Mouse (Mus musculus): ENCODE results near the gene Unkl. TPM values are rescaled to one million over a fixed set of nuclear protein-coding genes. Genes with fewer than 3 reads are reported as not detected.

Unkl gene
- polyA plus RNA-seq, 1 experiment from 2014 or later = 1.9 TPM

GRCm38 (mm10) chr17:25184961-25185360 lies 3.2 kb upstream of the Unkl start:
- no peaks in the 10 kb centered on the region for H3K9me3 ChIP-seq (ENCODE audit: control insufficient read depth)
- H3K27me3 ChIP-seq (replicated peaks; ENCODE audit: control insufficient read depth, insufficient read depth, low read length) = no peaks in the 10 kb centered on the region
- peak overlapping the region; percentile 74 for H3K9ac ChIP-seq (ENCODE audit: low read depth, low read length)
- H3K4me1 ChIP-seq (replicated peaks; ENCODE audit: control insufficient read depth, insufficient read depth, low read length) = peaks cover 2% of the 10 kb centered on the region; the same call in 1 of the 2 replicates
- H3K4me2 ChIP-seq (replicated peaks; ENCODE audit: low read depth) = peak overlapping the region; percentile 95
- H3K27ac ChIP-seq (ENCODE audit: low read depth, low read length) = peak overlapping the region; percentile 71
- TF ChIP-seq CTCF (IDR thresholded peaks at IDR 0.05; ENCODE audit: low read depth) = no peak
- WGBS = 8% methylated on average over 17 of the region's 17 CpGs
- peak overlapping the region; percentile 89 for H3K4me3 ChIP-seq (ENCODE audit: low read depth, low read length)
- peak; percentile 17; the same call in 1 of the 2 replicates for ATAC-seq
- no peaks in the 10 kb centered on the region for H3K36me3 ChIP-seq (ENCODE audit: control insufficient read depth, insufficient read depth)

GRCm38 (mm10) chr17:25187784-25188149 lies 430 bp upstream of the Unkl start:
- peak overlapping the region; percentile 88 for H3K4me2 ChIP-seq (replicated peaks; ENCODE audit: low read depth)
- H3K27ac ChIP-seq (ENCODE audit: low read depth, low read length) = 0 out of 2 replicates have a peak overlapping the region, but pooled peaks have one; percentile 82
- peak overlapping the region; percentile 98 for H3K4me3 ChIP-seq (ENCODE audit: low read depth, low read length)
- peak overlapping the region; percentile 93 for H3K9ac ChIP-seq (ENCODE audit: low read depth, low read length)
- 8% methylated on average over 11 of the region's 11 CpGs for WGBS
- H3K36me3 ChIP-seq (ENCODE audit: control insufficient read depth, insufficient read depth) = peaks cover 18% of the 10 kb centered on the region; the same call in 1 of the 2 replicates
- no peaks in the 10 kb centered on the region for H3K27me3 ChIP-seq (replicated peaks; ENCODE audit: control insufficient read depth, insufficient read depth, low read length)
- no peaks in the 10 kb centered on the region for H3K9me3 ChIP-seq (ENCODE audit: control insufficient read depth)
- ATAC-seq = no peak
- H3K4me1 ChIP-seq (replicated peaks; ENCODE audit: control insufficient read depth, insufficient read depth, low read length) = peaks cover 2% of the 10 kb centered on the region; the same call in 1 of the 2 replicates
- no peak for TF ChIP-seq CTCF (IDR thresholded peaks at IDR 0.05; ENCODE audit: low read depth)

DNA sequence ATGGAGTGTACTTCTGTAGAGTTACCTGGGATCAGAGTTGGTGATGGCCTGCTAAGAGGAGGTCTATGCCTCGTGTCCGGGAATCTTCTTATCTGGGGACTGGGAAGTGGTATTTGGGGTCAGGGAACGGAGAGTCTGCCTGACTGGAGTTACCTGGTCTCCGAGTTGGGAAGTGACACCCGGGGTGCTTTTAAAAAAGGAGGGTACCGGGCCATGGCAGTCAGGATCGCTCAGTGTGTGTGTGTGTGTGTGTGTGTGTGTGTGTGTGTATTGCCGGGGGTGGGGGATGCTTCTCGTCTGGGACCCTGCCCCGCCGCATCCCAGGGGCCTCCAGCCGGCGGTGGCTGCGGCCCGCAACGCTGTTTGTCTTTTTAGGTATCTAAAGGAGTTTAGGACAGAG lies 894 bp downstream of the Unkl start:
- Histone ChIP-seq H3K9me3 (ENCODE audit: control insufficient read depth) (no peaks in the 10 kb centered on the region), H3K27me3 (replicated peaks; ENCODE audit: control insufficient read depth, insufficient read depth, low read length) (no peaks in the 10 kb centered on the region), H3K4me3 (ENCODE audit: low read depth, low read length) (peak overlapping the region; percentile 98), H3K9ac (ENCODE audit: low read depth, low read length) (peak overlapping the region; percentile 93), H3K27ac (ENCODE audit: low read depth, low read length) (no peak overlapping the region), H3K36me3 (ENCODE audit: control insufficient read depth, insufficient read depth) (peaks cover 26% of the 10 kb centered on the region; the same call in 1 of the 2 replicates), H3K4me2 (replicated peaks; ENCODE audit: low read depth) (peak overlapping the region; percentile 88), H3K4me1 (replicated peaks; ENCODE audit: control insufficient read depth, insufficient read depth, low read length) (peaks cover 2% of the 10 kb centered on the region; the same call in 1 of the 2 replicates)
- no peak for ATAC-seq
- no peak; the same call in 1 of the 2 replicates for TF ChIP-seq CTCF (IDR thresholded peaks at IDR 0.05; ENCODE audit: low read depth)
- WGBS = 3% methylated on average over 16 of the region's 16 CpGs

DNA sequence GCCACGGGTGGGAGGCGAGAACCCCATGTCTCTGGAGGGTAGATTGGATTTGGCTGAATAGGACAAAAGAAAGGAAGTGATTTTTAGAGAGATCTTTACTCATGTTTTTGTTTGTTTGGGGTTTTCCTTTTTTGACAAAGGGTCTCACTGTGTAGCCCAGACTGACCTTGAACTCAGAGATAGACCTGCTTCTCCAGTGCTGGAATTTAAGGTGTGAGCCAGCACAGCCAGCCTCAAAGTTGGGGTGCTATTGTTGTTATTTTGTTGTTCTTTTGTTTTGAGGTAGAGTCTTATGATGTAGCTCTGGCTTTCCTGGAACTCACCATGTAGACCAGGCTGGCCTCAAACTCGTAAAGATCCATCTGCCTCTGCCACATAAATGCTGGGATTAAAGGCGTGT lies 14.2 kb downstream of the Unkl start:
- ATAC-seq = no peak
- no peak overlapping the region for H3K4me3 ChIP-seq (ENCODE audit: low read depth, low read length)
- H3K27ac ChIP-seq (ENCODE audit: low read depth, low read length) = no peak overlapping the region
- no peaks in the 10 kb centered on the region for H3K4me1 ChIP-seq (replicated peaks; ENCODE audit: control insufficient read depth, insufficient read depth, low read length)
- no peak for TF ChIP-seq CTCF (IDR thresholded peaks at IDR 0.05; ENCODE audit: low read depth)
- peaks cover 62% of the 10 kb centered on the region for H3K36me3 ChIP-seq (ENCODE audit: control insufficient read depth, insufficient read depth)
- no peaks in the 10 kb centered on the region for H3K9me3 ChIP-seq (ENCODE audit: control insufficient read depth)
- WGBS = 82% methylated on average over 4 of the region's 4 CpGs
- H3K4me2 ChIP-seq (replicated peaks; ENCODE audit: low read depth) = no peak overlapping the region
- H3K27me3 ChIP-seq (replicated peaks; ENCODE audit: control insufficient read depth, insufficient read depth, low read length) = no peaks in the 10 kb centered on the region
- no peak overlapping the region for H3K9ac ChIP-seq (ENCODE audit: low read depth, low read length)

DNA sequence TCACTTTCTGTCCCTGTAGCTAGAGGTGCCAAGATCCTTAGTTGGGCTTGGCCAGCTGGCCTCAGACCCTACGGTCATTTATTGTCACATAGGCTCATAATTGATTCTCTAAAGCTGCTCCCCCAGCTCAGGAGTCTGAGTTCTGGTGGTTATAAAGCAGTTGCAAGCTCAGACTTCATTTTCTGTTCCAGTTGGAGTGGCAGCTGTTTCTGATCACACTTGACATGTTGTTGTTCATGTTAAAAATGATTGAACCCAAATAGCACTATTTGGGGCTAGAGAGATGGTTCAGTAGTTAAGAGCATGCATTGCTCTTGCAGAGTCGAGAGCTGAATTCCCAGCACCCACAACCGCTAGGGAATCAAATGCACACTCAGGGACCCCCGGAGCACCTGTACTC lies 21.8 kb downstream of the Unkl start:
- TF ChIP-seq CTCF (IDR thresholded peaks at IDR 0.05; ENCODE audit: low read depth) = no peak
- no peaks in the 10 kb centered on the region for H3K9me3 ChIP-seq (ENCODE audit: control insufficient read depth)

GRCm38 (mm10) chr17:25210680-25211466 lies 22.7 kb downstream of the Unkl start:
- Histone ChIP-seq H3K9ac (ENCODE audit: low read depth, low read length) (no peak overlapping the region), H3K4me2 (replicated peaks; ENCODE audit: low read depth) (no peak overlapping the region), H3K36me3 (ENCODE audit: control insufficient read depth, insufficient read depth) (peaks cover 77% of the 10 kb centered on the region), H3K27ac (ENCODE audit: low read depth, low read length) (no peak overlapping the region), H3K4me1 (replicated peaks; ENCODE audit: control insufficient read depth, insufficient read depth, low read length) (no peaks in the 10 kb centered on the region), H3K4me3 (ENCODE audit: low read depth, low read length) (no peak overlapping the region), H3K27me3 (replicated peaks; ENCODE audit: control insufficient read depth, insufficient read depth, low read length) (no peaks in the 10 kb centered on the region), H3K9me3 (ENCODE audit: control insufficient read depth) (no peaks in the 10 kb centered on the region)
- 84% methylated on average over 15 of the region's 15 CpGs for WGBS
- ATAC-seq = no peak
- no peak for TF ChIP-seq CTCF (IDR thresholded peaks at IDR 0.05; ENCODE audit: low read depth)

More for the DNA sequence above, 21.8 kb downstream of the Unkl start:
- no peak overlapping the region for H3K4me3 ChIP-seq (ENCODE audit: low read depth, low read length)
- 79% methylated on average over 4 of the region's 4 CpGs for WGBS
- ATAC-seq = no peak
- H3K4me2 ChIP-seq (replicated peaks; ENCODE audit: low read depth) = no peak overlapping the region
- H3K9ac ChIP-seq (ENCODE audit: low read depth, low read length) = no peak overlapping the region
- peaks cover 77% of the 10 kb centered on the region for H3K36me3 ChIP-seq (ENCODE audit: control insufficient read depth, insufficient read depth)
- no peak overlapping the region for H3K27ac ChIP-seq (ENCODE audit: low read depth, low read length)
- H3K4me1 ChIP-seq (replicated peaks; ENCODE audit: control insufficient read depth, insufficient read depth, low read length) = no peaks in the 10 kb centered on the region
- no peaks in the 10 kb centered on the region for H3K27me3 ChIP-seq (replicated peaks; ENCODE audit: control insufficient read depth, insufficient read depth, low read length)
